Mouse (Mus musculus) left cerebral cortex, adult 11 months (tissue): ENCODE data around the gene Calm5.
"Not testable (repeated sequence)": the region's sequence is repeated elsewhere in the genome, so short reads cannot be mapped to it uniquely, and the experiment has no call there.

Experiments used
- DNase-seq: peaks from one replicate; pipeline ENCODE4 v3.0.0; 2022; ENCODE audit warnings: low spot score

Gene Calm5

GRCm38 (mm10) chr13:3853648-3854333 is at the start of gene Calm5:
Gene Calm5 (plus strand): TSS chr13:3854173.
- not testable (repeated sequence) for DNase-seq

DNA sequence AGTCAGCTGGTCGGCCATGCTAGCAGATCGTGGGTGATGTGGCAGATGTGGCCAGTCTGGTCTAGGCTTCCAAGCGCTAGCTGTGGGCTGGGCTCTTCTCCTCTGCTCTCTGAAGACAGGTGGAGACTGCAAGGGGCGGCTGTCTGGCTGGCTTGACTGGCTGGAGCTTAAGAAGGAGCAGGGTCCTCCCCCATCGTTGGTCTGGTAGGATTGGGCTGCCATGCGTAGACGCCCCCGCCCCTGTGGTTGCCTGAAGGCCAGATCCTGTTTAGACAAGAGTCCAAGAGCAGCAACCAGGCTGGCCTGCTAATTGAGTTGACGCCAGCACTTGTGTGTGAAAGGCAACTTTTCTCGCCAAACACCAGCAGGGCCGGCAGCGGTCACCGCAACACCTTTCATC is 49.8 kb upstream of the Calm5 start, which contains the start of gene Calml3:
Gene Calml3, minus strand, starts transcription at position 131 of the 400 bp plus-strand sequence.
- no peak for DNase-seq

- DNase-seq, result no peak
Measured at GRCm38 (mm10) chr13:3805132-3805531, 48.8 kb upstream of the Calm5 start.

- no peak for DNase-seq
Measured at GRCm38 (mm10) chr13:3805638-3806037, 48.3 kb upstream of the Calm5 start.

GRCm38 (mm10) chr13:3807131-3807827 is 46.7 kb upstream of the Calm5 start:
- no peak for DNase-seq

DNA sequence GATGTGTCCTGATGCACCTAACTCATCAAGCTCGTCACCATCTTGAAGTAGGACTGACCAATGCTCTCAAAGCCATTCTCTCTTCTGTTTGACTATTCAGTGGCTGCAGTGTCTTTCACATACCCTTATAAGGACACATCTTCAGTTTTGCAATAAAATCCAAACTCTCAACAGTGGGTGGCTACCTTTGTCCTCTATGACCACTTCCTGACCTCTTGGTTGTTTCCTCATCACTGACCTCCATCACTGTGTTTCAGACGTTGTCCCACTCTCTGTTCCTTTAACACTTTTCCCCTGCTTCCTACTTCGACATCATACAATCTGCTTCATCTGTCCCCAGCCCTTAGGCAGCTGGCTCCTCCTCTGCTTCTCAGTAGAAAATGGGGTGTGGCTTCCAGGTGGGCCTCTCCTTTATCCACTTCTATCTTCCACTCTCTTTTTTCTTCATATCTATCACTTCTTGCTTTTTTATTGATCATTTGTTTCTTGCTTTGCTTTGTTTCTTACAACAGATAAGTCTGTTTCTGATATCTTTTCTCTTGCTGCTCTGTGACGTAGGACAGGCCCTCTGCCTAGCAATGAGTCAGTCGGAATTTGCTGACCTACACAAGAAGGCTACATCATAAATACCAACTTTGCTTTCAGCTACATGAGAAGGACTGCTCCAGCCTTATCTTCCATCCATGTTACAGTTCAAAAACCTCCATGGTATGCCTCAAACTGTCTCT is 35.8 kb upstream of the Calm5 start:
- no peak for DNase-seq

GRCm38 (mm10) chr13:3818740-3819076 is 35.3 kb upstream of the Calm5 start:
- DNase-seq, result no peak

- no peak for DNase-seq
Measured at GRCm38 (mm10) chr13:3822105-3822504, 31.9 kb upstream of the Calm5 start.

- DNase-seq, result no peak
Measured at GRCm38 (mm10) chr13:3825726-3826125, 28.2 kb upstream of the Calm5 start.

DNA sequence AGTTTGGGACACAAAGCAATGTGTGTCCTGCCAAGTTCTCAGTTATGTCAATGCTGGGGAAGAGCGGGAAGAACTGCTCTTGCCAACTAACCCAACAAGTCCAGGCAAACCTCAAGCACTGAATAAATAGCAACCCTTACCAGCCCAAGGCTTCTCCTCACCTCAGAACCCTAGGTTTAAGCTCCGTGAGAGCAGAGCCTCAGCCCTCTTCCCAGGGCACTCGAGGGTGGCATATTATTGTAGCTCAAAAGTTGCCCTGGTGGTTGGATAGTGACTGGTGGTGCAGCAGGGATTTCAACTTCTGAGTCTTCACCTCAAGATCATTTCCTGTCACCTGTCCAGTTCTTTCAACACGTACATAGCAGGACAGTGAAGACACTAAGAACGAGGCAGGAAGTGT is 22.4 kb upstream of the Calm5 start:
- no peak for DNase-seq

GRCm38 (mm10) chr13:3831994-3832393 is 22.0 kb upstream of the Calm5 start:
- DNase-seq, result no peak

GRCm38 (mm10) chr13:3832450-3832849 is 21.5 kb upstream of the Calm5 start:
- no peak for DNase-seq

DNA sequence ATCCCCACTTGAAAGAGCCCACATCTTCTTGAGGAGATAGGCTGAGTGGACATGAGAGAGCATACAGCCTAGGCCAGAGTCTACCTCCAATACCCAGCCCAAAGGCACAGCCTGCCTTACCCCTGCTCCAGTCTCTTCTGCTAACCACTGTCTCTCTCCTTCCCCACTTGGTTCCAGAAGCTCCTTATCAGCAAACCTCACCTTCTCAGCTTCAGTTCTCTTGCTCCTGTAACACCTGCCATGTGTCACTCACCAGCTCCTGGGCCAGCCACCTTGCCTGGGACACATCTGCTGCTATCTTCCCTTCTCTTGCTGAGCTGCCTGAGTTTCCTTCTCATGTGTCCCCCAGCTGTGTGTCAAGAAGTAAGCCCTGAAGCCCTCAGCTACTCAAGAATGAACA is 20.3 kb upstream of the Calm5 start:
- DNase-seq, result not testable (repeated sequence)

- not testable (repeated sequence) for DNase-seq
Measured at GRCm38 (mm10) chr13:3837312-3837807, 16.6 kb upstream of the Calm5 start, which contains the start of gene Calm4. Gene Calm4 (plus strand): TSS chr13:3837757.

- DNase-seq, result not testable (repeated sequence)
Measured at GRCm38 (mm10) chr13:3840662-3841061, 13.3 kb upstream of the Calm5 start.

- no peak for DNase-seq
Measured at GRCm38 (mm10) chr13:3850330-3850729, 3.6 kb upstream of the Calm5 start.

DNA sequence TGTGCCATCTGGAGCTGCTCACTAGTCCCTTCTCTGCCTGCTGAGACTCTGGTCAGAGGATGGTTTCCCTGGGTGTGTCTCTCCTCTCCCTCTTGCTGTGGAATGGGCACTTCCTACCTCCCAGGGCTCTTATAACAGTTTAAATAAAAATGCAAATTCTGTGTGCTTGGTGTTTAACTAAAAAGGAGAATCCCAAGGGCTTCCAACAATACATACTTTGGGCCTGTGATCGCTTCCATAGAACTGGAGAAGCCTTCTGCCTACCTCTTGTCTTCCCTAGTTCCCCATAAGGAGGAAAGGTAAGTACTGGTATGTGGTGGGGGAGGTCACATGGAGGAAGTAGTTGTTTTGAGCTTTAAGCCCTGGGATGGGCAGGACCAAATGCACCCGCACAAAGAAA is 883 bp downstream of the Calm5 start:
- no peak for DNase-seq

DNA sequence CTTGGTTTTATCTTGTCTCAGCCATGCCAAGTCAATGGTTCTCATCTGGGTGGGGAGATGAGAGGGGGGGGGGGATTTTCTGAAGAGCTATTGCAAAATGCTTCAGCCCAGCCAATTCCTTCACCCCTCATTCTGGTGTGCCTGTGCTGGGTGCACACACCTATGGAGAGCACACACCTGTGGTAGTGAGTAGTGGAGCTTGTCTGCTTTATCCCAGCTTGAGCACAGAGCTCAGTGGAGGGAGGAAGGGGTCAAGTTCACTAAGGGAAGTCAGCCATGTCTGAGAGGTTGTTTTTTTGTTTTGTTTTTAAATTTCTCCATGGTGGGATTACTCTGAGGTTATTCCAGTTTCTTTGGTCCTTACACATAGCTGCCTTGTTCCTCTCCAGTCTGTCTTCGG is 2.3 kb downstream of the Calm5 start:
- DNase-seq, result no peak

- no peak for DNase-seq
Measured at GRCm38 (mm10) chr13:3861251-3861650, 7.3 kb downstream of the Calm5 start.

- DNase-seq, result no peak
Measured at GRCm38 (mm10) chr13:3862325-3862724, 8.4 kb downstream of the Calm5 start.

GRCm38 (mm10) chr13:3862922-3863580 is 9.1 kb downstream of the Calm5 start:
- peak; percentile 29 for DNase-seq

DNA sequence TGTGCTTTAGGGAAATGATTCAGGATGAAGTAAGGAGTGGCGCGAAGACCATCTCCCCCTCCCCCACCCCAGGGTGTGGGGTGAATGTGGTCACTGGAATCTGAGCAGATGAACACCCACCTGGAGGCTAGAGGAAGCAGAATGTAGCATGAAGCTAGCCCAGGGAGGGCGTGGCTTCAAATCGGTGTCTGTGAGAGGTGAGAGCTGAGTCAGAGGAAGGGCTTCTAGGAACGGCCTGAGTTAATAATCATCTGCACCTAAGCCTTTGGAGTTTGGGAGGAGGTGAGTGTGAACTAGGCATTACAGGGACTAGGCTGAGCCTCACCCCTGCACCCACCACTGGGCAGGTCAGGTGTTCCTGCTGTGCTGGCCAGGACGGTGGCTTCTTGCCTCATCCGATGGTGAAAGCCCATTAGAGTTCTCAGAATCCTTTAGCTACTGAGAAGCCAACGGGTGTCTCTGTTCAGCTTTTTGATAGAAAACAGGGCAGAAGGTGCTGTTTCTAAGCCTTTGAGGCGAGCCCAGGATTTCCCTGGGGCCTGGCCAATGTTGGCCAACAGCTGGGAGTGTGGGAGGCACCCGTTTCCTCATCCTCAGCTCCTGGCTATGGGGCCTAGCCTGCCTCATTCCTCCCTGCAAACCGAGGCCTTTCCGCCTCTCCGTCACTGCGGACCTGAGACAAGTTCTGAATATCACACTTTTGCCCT is 11.8 kb downstream of the Calm5 start:
- DNase-seq, result no peak
